Mouse (Mus musculus) 3134 (cell line): Measurements from ENCODE around the gene Cmtm7.

Experiments
- DNase-seq: peaks from one replicate; pipeline ENCODE4 v3.0.0-alpha.2; 2011; ENCODE audit warnings: low spot score; ENCODE audit not compliant: insufficient read length; ENCODE audit errors: extremely low read depth

Cmtm7 gene

DNA sequence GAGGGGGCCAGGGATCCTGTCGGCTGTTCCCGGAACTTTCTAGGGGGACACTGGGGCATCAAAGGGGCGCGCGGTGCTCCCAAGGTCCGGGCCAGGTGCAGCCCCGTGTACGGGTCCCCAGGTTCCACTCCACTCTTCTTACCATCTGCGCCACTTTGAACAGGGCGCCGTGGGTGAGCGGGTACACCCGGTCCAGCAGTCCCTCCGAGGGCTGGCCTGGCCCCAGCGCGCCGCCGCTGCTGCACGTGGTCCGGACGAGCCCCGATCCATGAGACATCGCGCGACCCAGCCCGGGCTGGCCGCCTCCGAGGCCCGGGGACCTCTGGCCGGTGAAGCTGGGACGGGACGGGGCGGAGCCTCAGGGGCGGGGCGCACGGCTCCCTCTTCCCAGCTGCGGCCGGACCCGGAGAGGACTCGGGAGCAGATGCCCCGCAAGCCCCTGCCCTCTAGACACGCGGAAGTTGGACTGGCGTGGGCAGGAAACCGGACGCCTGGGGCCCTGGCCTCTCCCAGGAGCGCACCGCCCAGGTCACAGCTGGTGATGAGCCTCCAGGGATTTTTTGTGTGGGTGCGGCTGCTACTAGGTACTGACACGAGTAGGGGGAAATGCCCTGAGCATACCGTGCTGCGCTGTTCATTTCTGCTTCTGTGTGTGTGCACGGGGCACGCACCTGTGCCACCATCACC is at the start of gene Cmtm7:
Cmtm7 (minus strand) TSS at position 331 of the 687 bp plus-strand sequence.
- peak; percentile 91 for DNase-seq

DNA sequence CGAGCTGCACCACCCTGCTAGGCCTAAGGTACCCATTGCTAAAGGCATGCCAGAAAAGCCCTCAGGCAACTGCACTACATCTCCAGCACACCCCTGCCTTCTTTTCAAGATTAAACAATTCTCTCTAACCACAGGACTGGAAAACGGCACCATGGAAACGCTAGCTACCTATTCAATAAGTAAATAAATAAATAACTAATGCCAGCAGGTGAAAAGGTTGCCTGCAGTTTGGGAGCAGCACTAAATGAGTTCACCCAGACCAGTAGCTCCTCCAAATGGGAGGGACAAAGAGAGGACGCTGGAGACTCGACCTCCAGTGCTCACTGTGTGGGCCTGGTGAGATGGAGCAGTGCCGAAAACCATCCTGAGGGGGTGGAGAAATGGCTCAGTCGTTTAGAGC is 48.7 kb upstream of the Cmtm7 start:
- DNase-seq = no peak

- DNase-seq = no peak
Observed at GRCm38 (mm10) chr9:114829669-114830068, 48.0 kb upstream of the Cmtm7 start.

- DNase-seq = no peak
Observed at GRCm38 (mm10) chr9:114828377-114828776, 46.7 kb upstream of the Cmtm7 start.

- no peak for DNase-seq
Observed at GRCm38 (mm10) chr9:114827242-114827852, 45.7 kb upstream of the Cmtm7 start.

DNA sequence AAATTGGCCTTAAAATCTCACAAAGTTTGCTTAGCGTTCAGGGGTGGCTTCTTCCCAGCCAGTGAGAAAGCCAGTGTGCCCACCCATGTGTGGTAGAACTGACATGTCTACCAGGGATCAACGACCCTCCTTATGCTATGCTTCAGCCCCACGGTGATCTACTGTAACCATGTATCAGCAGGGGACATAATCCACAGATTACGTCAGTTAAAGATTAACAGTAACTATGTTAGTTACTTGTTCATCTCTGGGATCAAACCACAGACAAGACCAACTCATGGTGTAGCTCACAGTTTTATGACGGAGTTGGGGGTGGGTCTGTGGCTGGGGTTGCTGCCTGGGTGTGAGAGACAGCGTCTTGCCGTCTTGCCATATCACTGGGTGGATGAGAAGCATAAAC is 42.5 kb upstream of the Cmtm7 start:
- no peak for DNase-seq

GRCm38 (mm10) chr9:114821548-114822289 is 40.1 kb upstream of the Cmtm7 start:
- no peak for DNase-seq

DNA sequence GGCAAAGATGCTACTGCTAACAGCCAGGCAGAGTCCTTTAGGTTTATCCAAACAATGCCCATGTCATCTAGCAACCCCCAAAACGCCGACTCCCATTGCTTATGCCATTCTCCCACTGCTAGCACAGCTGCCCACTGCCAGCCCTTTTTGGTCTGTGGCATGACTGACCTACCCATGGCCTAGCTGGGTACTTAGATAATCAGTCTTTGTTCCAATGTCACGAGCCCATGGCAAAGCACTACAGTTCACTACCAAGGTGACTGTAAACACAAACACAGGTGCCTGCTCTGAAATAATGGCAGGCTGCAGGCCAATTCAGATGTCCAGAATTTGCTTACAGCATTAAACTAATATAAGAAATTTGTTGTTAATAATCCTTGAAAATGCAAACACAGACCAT is 37.3 kb upstream of the Cmtm7 start:
- no peak for DNase-seq

GRCm38 (mm10) chr9:114817012-114817411 is 35.4 kb upstream of the Cmtm7 start:
- DNase-seq = no peak

DNA sequence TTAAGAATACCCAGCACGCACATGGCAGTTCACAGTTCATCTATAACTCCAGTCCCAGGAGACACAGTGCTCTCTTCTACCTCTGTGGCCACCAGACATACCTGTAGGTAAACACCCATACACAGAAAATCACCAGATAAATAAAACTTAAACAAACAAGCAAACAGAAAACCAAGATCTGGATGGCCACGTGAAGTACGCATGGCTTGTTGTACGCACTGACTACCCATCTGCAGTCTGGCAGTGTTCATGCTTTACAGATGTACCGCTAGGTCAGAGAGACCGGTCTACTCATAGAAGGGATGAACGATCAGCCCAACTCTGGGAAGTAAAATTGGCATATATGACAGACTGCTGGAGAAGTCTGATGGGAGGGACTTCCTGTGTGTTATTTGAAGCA is 34.5 kb upstream of the Cmtm7 start:
- no peak for DNase-seq

GRCm38 (mm10) chr9:114815315-114815714 is 33.7 kb upstream of the Cmtm7 start:
- no peak for DNase-seq

DNA sequence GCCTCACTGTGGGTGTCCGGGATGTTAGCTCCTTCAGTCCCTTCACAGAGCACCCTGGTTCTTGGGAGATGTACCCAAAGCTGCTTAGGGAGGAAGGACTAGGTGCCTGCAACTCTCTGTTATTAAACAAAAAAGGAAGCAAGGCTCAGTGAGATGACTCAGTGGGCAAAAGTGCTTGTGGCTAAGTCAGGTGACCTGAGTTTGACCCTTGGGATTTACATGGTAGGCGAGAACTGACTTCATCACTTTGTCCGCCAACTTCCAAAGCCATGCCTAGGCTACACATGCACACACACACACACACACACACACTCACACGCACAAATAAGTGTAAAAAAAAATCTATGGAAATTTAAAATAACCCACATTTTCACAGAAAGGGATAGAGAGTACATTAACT is 30.3 kb upstream of the Cmtm7 start:
- DNase-seq = peak; percentile 62

GRCm38 (mm10) chr9:114810837-114811236 is 29.2 kb upstream of the Cmtm7 start:
- DNase-seq = no peak

- no peak for DNase-seq
Observed at GRCm38 (mm10) chr9:114808671-114809070, 27.0 kb upstream of the Cmtm7 start.

- no peak for DNase-seq
Observed at GRCm38 (mm10) chr9:114807261-114807660, 25.6 kb upstream of the Cmtm7 start.

- no peak for DNase-seq
Observed at GRCm38 (mm10) chr9:114805151-114805671, 23.6 kb upstream of the Cmtm7 start.

- peak; percentile 22 for DNase-seq
Observed at GRCm38 (mm10) chr9:114802191-114802590, 20.5 kb upstream of the Cmtm7 start.

DNA sequence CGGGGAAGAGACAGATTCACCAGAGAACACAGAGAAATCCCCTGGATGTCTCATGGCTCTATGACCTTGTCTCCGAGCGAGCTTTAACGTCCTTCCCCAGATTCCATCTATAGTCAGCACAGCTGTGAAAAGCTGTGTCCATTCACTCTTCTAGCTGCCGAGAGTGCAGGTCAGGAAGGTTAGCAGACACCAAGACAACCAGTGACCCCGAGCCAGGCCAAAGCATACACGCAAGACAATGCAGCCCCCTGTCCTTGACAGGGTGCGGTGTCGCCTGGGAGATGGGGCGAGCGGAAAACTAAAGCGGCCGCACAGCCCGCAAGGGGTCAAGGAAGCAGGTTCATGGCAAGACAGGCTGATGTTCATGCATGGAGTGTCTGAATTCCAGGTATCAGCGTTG is 19.6 kb upstream of the Cmtm7 start:
- DNase-seq = no peak

DNA sequence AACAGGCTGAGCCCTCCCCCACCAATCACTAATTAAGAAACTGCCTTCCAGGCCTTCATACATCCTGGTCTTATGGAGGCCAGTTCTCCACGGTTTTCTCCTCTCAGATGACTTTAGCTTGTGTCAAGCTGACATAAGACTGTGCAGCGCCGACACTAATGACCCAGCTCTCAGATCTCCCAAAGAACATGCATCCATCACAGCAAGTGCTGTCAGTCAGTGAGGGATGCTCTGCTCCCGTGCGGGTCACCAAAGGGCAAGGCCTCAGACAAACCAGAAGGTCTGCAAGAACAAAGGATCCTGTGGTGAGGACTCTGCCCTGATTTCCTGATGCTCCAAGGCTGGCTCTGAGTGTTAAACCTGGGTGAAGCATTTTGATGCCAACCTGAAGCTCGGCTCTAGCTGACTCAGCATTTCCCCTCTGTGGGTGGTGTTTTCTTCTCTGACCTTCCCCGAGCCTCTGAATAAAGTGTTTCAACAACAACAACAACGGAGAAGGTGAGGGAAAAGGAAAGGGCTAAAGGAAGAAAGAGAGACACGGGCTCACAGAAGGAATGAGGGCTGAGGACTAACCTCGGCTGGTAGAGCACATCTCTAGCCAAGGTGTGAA is 17.9 kb upstream of the Cmtm7 start:
- DNase-seq = no peak

DNA sequence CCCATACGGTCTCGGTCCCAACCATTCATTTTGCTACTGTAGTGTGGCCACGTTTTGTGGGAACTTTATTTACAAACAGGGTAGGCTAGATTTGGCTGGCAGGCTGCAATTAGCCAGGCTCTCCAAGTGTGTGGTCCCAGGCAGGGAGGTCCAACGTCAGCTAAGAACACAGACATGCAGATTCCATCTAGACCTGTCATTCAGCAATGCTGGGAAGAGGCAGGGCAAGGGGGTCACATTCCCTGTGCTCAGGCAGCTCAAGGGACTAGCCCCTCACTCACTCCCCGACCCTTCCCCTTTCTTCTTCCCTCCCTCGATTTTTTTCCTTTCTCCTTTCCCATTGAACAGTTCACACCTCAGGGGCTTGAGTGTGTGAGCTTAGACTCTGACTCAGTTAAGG is 17.2 kb upstream of the Cmtm7 start:
- DNase-seq = no peak

- DNase-seq = peak; percentile 39
Observed at GRCm38 (mm10) chr9:114797329-114798004, 15.8 kb upstream of the Cmtm7 start.
